Mouse (Mus musculus): ENCODE measurements around the gene Ceacam19.

DNA sequence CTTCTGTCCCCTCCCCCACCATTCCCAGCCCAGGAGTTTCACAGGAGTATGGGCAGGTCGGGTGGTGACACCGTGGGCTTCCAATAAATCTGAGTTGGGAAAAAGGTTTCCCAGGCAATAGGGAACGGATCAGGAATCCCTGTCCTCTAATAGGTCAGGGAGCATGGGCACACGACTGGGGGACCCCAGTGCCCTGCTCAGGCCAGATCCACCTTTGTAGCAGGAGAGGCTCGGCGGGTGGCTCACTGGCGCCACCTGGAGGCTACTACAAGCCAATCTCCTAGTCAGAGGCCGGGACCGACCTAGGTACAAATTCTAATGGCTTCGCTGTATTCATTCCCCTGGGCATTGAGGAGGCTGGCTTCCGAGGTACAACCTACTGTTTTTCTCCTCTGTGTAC is 44.2 kb downstream of the Ceacam19 start:
- TF ChIP-seq CTCF (IDR thresholded peaks at IDR 0.05; ENCODE audit: control insufficient read depth, insufficient read depth, insufficient read length) (peak; percentile 31), MYOG (IDR thresholded peaks at IDR 0.05; ENCODE audit: control insufficient read depth, extremely low read depth, insufficient read length) (no peak), MYOD1 (IDR thresholded peaks at IDR 0.05; ENCODE audit: control insufficient read depth, insufficient read length, low read depth) (no peak), MAX (IDR thresholded peaks at IDR 0.05) (no peak)
